Mouse (Mus musculus) left cerebral cortex, adult 8-10 months (tissue): Measurements from ENCODE around the gene Cmas. TPM values are rescaled to one million over a fixed set of nuclear protein-coding genes. Genes with fewer than 3 reads are reported as not detected.

Source experiments
- DNase-seq, 2 experiments: peaks; one replicate each; pipeline ENCODE4 v3.0.0; 2022; ENCODE audit warnings: low spot score in 2 of 2
- total RNA-seq, 4 experiments: library from RNA; stranded (reverse); gene quantifications; 2 replicates each; pipeline ENCODE4 v1.2.4; 2022

The Cmas gene
- total RNA-seq, 4 experiments from 2014 or later: 104 to 115 (median 109) TPM

- DNase-seq: no peak
Observed at GRCm38 (mm10) chr6:142792241-142792968, 35.9 kb downstream of the Cmas start.

DNA sequence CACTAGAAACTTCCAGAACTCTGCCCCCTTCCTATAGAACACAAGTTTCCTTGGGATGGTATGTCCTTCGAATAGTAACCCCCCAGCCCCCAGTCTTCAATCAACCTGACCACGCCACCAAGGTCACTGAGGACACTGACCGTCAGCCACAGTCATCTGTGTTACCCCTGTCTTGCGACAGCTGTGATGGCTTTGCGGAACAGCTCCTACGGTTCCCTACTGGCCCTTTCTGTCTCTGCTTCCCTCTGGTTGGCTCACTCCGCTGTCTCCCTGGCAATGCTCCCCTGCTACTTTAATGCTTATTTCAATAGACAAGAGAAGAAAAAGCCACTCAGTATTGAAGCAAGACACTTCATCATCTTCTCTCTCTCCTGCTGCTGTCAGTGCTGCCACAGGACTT, 37.0 kb downstream of the Cmas start:
- no peak for DNase-seq

- DNase-seq: no peak
Observed at GRCm38 (mm10) chr6:142795087-142795486, 38.6 kb downstream of the Cmas start.

- no peak for DNase-seq
Observed at GRCm38 (mm10) chr6:142795655-142796441, 39.4 kb downstream of the Cmas start.

- no peak for DNase-seq
Observed at GRCm38 (mm10) chr6:142797996-142798395, 41.5 kb downstream of the Cmas start.

- no peak for DNase-seq
Observed at GRCm38 (mm10) chr6:142798837-142799236, 42.4 kb downstream of the Cmas start.

- DNase-seq: no peak
Observed at GRCm38 (mm10) chr6:142799704-142800374, 43.4 kb downstream of the Cmas start.

DNA sequence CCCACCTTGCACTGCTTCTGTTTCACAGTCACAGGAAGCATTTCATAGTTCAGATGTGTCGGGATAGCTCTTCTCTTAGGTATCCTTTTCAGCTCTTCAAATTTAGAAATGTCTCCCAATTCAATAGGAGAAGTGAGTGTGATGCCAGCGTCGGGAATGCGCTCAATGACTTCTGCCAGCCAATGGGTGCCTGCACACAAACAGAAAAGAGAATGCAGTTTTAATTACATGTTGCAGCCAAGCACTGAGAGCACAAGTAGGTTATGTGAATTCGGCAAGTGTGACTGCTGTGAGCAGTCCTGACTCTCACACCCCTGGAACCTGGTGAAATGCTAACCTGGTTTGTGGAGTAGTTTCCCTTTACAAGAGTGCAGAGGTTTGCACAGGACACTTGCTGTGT, 45.2 kb downstream of the Cmas start:
- no peak for DNase-seq

GRCm38 (mm10) chr6:142802617-142803525, 46.4 kb downstream of the Cmas start:
- DNase-seq: no peak

GRCm38 (mm10) chr6:142804402-142804801, 47.9 kb downstream of the Cmas start, which contains the start of gene Sult6b2:
TSS of gene Sult6b2 (minus strand) at chr6:142804502.
- no peak for DNase-seq

GRCm38 (mm10) chr6:142806326-142806725, 49.8 kb downstream of the Cmas start:
- no peak for DNase-seq

DNA sequence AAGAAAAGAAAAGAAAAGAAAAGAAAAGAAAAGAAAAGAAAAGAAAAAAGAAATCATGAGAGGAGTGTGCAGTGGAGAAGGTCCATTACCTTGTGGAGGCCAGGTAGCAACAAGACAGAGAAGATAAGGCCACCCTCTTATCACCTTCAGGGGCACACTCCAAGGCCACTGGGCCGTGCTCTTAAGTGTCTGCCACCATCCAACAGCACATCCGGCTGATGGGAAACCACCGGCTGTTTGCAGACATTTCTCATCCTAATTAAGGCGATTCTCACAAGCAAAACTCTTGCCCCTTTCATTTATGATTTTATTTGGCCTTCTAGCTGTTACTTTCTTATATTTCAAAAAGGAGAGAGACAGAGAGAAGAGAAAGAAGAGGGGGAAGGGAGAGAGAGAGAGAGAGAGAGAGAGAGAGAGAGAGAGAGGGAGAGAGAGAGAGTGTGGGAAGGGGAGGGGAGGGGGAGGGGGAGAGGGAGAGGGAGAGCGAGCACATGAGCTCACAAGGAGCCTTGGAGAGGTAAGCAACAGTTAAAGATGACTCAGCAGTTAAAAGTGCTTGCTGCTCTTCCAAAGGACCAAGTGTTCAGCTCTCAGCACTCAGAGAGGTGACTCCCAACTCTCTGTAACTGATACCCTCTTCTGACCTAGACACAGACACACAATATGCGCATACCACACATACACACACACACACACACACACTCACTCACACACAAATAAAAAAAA, 53.0 kb downstream of the Cmas start:
- DNase-seq: no peak

DNA sequence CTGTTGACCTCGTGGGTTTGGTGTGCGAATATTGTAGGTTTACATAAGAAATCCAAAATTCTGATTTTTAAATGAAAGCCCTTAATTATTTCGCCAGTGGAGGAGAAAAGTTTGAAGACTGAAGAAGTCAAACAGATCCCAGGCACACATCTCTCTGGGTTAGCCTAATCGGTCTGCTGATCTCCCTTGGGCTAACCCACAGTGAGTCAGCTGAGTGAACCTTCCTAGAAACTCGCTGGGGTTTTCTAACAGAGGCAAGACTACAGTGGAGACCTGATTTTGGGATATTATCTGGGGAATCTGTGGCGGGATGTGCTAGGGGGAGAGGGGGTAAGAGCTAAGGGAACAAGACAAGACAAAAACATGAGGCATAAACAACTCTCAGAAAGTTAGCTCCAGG, 53.8 kb downstream of the Cmas start:
- DNase-seq: no peak

DNA sequence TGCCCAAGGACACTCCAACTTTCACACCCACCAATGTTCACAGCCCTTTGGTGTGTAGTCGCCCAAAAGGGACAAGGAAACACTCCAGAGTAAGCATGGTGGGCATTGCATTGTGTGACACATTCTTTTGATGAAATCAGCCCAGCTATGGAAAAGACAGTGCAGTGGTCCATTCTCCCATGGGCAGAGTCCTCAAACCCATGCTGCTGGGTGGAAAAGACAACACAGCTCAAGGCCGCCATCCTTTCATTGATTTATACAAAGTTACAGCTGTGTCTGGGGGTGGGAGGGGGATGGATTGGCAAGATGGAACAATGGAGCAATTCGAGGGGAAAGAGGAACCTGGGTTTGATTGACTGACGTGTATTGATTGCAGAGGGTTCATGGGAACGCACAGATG, 56.5 kb downstream of the Cmas start:
- DNase-seq: no peak

GRCm38 (mm10) chr6:142814011-142814410, 57.5 kb downstream of the Cmas start:
- DNase-seq: no peak

DNA sequence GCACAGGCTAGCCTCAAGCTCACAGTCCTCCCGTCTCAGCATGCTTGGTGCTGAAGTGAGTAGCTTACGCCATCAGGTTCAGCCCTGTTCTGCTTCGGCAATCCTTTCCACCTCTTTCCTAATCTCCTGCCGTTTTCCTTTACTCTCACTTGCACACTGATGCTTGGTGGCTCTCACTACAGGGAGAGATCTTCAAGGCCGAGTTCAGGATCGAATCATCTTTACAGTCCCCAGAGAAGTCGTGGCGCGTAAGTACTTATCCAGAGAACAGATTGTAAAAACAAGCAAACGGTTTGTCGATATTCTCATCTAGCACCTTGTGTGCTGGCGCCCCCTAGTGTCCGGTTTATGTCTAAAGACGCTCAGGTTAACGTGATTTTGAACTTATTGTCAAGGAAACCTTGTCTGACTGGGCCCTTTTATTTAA, 58.0 kb downstream of the Cmas start:
- peak; percentile 56 to 61 for DNase-seq

DNA sequence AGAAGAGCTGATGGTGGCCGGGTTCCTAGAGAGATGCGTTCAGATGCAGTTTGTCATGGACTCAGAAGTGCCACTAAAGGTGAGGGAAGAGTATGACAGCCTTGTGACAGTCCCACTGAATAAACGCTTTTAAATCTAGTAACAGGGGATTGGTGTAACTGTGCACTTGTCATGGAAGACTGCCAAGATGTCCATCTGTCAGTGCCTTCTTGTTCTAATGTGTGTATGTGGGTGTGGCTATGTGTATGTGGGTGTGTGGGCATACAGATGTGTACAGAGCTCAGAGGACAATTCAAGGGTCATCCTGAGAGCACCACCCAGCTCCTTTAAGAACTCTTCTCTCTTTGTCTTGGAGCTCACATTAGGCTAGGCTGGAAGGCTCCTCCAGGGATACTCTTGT, 59.0 kb downstream of the Cmas start:
- no peak for DNase-seq

GRCm38 (mm10) chr6:142818306-142818705, 61.8 kb downstream of the Cmas start:
- DNase-seq: no peak

DNA sequence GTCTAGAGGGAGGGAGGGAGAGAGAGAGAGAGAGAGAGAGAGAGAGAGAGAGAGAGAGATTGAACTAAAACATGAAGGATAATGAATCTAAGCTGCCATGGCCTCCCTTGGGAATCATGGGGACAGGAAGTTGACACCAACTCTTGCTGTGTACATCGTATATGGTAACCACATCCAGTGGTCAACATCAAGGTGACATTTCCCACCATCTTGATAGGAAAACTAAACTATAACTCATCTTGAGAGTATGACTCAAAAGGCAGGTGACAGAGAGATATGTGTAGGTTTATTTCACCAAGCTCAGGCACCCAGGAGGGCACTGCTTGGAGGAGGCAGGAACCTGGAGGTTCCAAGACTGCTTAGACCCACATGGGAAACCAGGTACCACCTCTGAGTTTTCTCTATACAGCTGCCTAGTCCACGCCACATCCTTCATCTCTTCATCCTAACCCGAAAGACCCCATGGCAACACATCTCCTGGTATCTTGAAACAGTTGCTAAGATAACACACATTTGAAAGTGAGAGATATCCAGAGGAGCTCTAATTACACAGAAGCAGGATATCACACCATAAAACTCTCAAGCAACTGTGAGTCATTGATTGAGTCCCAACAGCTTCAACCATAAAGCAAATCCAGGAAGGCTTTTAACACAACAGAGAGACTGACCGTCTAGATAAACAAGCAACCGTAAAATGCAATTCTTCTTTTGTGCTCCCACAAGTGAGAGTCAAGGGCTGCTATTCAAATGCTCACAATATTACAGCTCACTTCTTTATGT, 66.7 kb downstream of the Cmas start:
- DNase-seq: no peak
